Mouse (Mus musculus): ENCODE results near the gene Cdc42.

GRCm38 (mm10) chr4:137379713-137380255, 22.3 kb upstream of the Cdc42 start:
- TF ChIP-seq POLR2A (IDR thresholded peaks at IDR 0.05; ENCODE audit: control insufficient read depth, extremely low read depth, insufficient read depth, low read length, poor library complexity), result no peak
- TF ChIP-seq CTCF (IDR thresholded peaks at IDR 0.05; ENCODE audit: borderline replicate concordance, control insufficient read depth, extremely low read depth, insufficient read depth, low read length, poor library complexity), result no peak

All from thymus, adult 2 months (tissue).